ENCODE assay signal across 15 mouse cellular contexts in the genomic region with DNA sequence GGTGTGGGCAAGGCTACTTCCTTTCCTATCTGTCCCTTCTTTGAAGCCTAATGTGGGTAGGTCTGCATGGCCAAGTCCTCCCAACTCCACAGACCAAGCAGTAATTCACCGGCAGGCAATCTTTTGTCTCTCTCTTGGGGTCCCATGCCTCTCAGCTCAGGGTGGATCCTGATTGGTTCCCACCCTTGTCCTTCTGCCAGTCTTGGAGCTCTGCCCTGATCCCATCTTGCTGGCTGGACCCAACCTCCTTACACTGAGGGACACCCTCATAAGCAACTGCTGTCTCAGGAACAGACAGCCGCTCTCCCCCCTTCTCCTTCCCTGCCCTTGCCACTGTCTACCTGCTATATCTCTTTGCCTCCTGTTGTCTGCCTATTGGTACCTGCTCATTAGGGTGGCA.
"Had no signal": no experiment of that assay in that cellular context is flagged by ENCODE, and none has a peak within 500 bp of the region (broad histone marks: within the 10 kb centered on the region; RNA-seq: fewer than 3 reads in every experiment).

No protein-coding gene starts in this region.

- DNase-seq: liver, postnatal 0 days; lung, adult 2 months; lung, postnatal 14 days; lung, postnatal 36 days; retina, postnatal 1 day; right cerebral cortex, adult 18-20 months; right cerebral cortex, postnatal 25 days; right cerebral cortex, postnatal 4 days; spleen, adult 18-20 months; thymus, adult 18-20 months; thymus, postnatal 14 days; thymus, postnatal 36 days had no signal

- ATAC-seq: liver, postnatal 0 days; lung, postnatal 0 days; midbrain, embryonic 13.5 days; midbrain, embryonic 15.5 days had no signal
